Mouse (Mus musculus) lung, postnatal 0 days (tissue): ENCODE data around the gene Pkmyt1.

Source experiments
- CTCF ChIP-seq: IDR thresholded peaks from 2 replicates; pipeline ENCODE4 v1.5.1; 2016; ENCODE audit warnings: antibody characterized with exemption, mild to moderate bottlenecking
- EP300 ChIP-seq: IDR thresholded peaks from 2 replicates; pipeline ENCODE4 v1.6.1; 2016; ENCODE audit warnings: antibody characterized with exemption, mild to moderate bottlenecking, control low read depth

DNA sequence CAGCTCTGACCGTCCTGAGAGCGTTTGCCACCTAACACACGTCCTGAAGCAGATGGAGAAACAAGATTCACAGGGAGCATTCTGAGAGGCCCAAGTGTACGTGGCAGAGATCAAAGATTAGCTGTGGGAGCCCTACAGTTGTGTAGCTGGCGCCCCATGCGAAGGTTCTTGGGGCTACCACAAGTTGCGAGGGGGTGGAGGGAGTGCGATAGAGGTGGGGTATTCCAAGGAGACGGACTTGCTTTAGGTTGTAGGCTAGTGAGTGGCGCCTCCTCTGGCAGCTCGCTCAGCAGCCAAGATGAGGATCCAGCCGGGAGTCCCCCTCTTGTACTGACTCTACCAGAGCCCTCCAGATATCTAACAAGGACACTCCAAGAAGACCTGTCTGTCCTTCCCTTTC is 20.2 kb downstream of the Pkmyt1 start:
- no peak for TF ChIP-seq EP300
- TF ChIP-seq CTCF = peak; percentile 60
